Mouse (Mus musculus): ENCODE results near the gene Nav2. TPM values are rescaled to one million over a fixed set of nuclear protein-coding genes. Genes with fewer than 3 reads are reported as not detected.

Gene Nav2
- polyA plus RNA-seq, 1 experiment: 4.4 TPM

GRCm38 (mm10) chr7:49634291-49635073 lies 726.0 kb downstream of the Nav2 start:
- 2% methylated on average over 26 of the region's 26 CpGs for WGBS
- DNase-seq (ENCODE audit: low read depth, low spot score): no peak

DNA sequence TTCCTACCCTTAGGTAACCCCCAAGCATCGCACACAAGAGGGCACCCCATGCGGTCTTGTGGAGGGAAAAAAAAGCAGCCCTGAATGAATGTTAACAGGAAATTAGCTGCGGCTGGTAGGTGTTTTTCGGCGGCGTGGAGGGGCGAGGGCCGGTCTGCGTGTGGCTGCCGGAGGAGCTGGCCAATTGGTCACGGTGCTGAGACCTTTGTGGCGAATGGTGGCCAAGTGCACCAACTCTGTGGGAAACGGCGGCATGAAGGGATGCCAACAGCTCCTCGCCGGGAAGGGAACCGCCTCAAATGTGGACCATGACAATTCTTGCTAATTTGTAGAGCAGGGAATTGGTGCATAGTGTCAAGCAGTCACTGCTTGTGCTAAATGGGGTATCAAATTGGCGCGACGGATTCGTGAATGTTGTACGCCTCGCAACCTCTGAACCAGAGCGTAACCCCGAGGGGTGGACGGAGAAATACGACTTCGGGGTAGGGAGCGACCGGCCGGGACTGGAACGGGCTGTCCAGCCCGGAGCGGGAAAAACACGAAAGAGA lies 726.6 kb downstream of the Nav2 start:
- 4% methylated on average over 35 of the region's 35 CpGs for WGBS
- DNase-seq (ENCODE audit: low read depth, low spot score): no peak

DNA sequence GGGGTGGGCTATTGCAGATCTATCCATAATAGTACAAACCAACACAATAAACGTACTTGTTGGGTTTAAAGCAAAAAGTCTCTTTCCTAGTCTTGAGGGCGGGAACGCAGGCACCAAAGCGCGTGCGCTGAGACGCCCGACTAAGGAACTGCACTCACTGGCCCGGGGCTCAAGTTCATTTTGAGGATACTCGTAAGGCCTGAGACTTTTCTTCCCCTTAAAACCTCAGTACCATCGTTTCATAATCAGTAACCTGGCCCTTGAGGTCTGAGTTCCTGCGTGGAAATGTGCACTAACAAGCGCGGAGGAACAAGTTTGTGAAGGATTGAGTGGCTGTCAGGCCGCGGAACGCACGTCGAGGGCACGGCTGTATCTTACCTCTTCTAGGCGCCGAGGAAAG lies 727.5 kb downstream of the Nav2 start:
- DNase-seq (ENCODE audit: low read depth, low spot score): no peak

GRCm38 (mm10) chr7:49636491-49637115 lies 728.1 kb downstream of the Nav2 start, which contains the start of gene Dbx1:
Gene Dbx1 (minus strand): TSS chr7:49636849.
- WGBS: 5% methylated on average over 33 of the region's 33 CpGs

More for the DNA sequence above, 727.5 kb downstream of the Nav2 start:
- 4% methylated on average over 22 of the region's 22 CpGs for WGBS

GRCm38 (mm10) chr7:49637281-49637680 lies 728.8 kb downstream of the Nav2 start:
- 9% methylated on average over 9 of the region's 9 CpGs for WGBS
- DNase-seq (ENCODE audit: low read depth, low spot score): no peak

More at GRCm38 (mm10) chr7:49636491-49637115, 728.1 kb downstream of the Nav2 start, which contains the start of gene Dbx1:
- DNase-seq (ENCODE audit: low read depth, low spot score): no peak

DNA sequence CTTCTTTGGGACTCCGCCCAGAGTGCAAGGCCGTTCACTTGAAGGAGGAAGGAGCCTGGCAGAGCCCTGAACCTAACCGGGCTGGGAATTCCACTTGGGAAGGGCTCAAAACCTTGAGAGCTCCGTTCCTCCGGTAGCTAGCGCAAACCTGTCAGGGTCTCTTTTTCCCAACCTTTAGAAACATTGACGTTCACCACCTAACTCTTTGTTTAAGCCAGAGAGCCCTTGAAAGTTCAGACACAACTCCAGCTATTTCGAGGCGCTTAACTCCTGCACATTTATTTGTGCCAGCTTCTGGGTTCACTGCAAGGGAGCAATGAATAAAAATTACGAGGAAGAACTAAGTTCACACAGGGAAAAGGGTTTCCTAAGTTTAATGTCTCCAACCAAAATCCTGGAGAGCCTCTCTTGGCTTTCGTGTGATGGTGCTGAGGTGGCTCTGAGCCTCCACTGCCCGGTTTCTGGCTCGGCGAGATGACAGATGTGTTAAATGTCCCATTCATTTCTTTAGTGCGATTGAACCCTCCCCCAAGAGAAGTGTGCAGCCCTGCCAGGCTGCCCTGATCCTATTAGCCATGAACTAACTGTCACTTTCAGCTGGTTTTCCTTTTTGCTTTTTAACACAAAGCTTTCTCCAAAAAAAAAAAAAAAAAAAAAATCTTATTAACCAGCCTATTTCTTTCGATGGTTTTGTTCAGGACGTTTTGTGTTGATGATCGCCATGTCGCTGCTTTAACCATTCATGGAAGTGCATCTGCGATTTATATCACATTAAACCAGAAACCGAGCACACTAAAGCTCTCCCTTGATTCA lies 729.5 kb downstream of the Nav2 start:
- no peak for DNase-seq (ENCODE audit: low read depth, low spot score)
- WGBS: 5% methylated on average over 21 of the region's 21 CpGs

DNA sequence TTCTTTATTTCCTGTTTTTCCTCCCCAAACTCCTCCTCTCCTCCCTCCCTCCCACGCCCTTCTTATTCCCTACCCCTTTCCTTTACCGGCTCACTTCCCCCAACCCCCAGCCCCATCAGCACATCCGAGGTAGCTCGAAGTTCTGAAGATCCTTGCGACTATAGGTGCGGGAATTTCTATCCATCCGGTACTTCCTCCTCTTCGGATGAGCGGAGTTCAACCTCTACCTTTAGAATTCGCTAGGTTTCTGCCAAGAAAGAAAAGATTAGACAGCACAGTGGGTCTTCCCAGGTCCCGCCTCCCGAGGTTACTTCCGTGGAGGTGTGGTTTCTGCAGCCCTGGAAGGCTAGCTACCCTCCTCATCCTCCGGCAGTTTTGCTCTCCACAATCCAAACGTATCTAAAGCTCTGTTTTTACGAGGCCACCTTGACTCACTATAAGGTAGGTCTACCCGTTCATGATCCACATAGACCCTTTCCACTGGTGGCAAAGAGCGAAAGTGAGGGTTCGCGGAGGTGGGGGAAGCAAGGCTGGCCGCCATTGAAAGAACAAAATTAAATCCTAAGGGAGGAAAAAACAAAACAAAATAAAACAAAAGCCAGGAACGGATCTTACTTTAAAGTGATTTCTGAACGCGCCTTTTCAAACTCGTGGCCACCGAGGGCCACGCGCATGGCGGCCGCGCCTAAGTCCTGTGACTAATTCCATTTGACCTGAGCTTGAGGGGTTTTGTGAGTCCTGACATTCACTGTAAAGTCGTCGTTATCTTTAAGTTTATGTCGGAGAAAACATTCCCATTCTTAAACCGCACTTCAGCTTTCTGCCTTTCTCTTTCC lies 730.6 kb downstream of the Nav2 start:
- WGBS: 8% methylated on average over 35 of the region's 35 CpGs
- DNase-seq (ENCODE audit: low read depth, low spot score): no peak

DNA sequence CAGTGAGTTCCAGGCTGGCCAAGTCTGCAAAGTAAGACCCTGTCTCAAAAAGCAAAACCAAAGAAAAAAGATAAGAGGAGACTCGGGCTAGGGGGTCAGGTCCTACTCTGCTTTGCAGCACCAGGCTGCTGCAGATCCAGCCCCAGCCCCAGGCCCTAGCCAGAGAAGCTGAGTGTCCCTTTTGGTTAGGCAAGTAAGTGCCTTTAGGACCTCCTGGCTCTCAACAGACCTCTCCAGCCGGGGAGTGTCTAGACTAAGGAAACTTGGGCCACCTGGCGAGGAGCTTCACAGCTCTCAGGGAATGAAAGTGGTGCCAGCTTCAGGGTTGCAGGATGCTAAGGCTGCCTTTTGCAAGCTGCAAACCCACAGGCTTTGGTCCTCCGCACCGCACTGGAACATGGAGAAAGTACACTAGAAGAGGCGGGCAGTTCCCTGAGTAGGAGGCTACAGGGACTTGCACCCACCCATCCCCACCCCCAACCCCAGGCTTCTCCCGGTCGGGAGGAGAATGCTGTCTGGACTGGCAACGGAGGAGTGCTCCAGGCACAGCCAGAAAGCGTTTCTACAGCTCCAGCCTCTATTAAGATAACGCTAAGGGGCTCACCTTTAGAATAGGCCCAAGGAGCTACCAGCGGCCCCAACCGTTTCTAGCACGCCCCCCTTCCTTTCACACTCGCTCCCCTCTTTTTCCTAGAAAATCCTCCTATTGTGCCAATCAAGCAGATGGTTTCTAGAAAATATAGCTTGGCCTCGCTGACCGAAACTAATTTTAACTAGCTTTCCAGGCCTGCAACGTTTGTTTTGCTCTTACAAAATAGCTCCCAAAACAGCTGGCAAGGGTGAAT lies 731.6 kb downstream of the Nav2 start:
- no peak for DNase-seq (ENCODE audit: low read depth, low spot score)
- WGBS: 29% methylated on average over 18 of the region's 18 CpGs

DNA sequence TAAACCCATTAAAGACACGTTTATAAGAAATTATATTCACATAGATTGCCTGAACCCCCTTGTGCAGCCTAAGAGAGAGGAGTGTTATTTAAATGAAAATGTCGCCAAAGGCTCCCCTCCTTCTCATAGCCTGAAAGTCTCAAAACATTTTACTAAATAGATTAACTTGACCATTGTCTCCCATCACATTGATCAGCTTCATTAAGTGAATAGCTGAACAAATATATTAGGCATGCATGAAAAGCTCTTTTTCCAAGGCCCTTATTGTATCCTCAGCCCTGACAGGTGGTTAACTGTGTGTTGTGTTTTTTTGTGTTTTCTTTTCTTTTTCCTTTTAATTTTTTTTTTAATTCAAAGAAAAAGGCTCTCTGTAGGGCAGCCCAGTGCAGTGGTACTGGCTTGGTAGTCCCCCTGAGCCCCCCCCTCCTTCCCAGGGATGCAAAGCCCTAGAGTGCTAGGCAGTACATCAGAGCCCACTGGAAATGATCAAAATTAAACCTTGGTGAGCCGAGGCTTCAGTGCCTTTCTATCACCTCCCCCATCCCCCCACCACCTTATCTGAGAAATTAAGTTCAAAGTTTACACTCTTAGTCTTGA lies 732.3 kb downstream of the Nav2 start:
- 33% methylated on average over 3 of the region's 3 CpGs for WGBS

More for the DNA sequence above, 732.3 kb downstream of the Nav2 start:
- no peak for DNase-seq (ENCODE audit: low read depth, low spot score)

Other genes with a start within 250 kb of the Nav2 start
- gene Zdhhc13, start 119.7 kb upstream of the Nav2 start, polyA plus RNA-seq (2012; rRNA removed): 22.8 and 24.3 TPM in 2 replicates
- not detected in 2 replicates for gene Csrp3, start 60.7 kb upstream of the Nav2 start, polyA plus RNA-seq (2012; rRNA removed)
- 7.4 and 12.1 TPM in 2 replicates for gene E2f8, start 27.1 kb upstream of the Nav2 start, polyA plus RNA-seq (2012; rRNA removed)

Data from large intestine, adult 2 months (tissue).